Mouse (Mus musculus) stomach, postnatal 0 days (tissue): Measurements from ENCODE around the gene Cyp27a1. TPM values are rescaled to one million over a fixed set of nuclear protein-coding genes. Genes with fewer than 3 reads are reported as not detected.
A peak's percentile ranks its signal among the peaks of the same experiment; 100 is the strongest.

ENCODE experiments used
- ATAC-seq: fragments of 200-750 bp; cut with Nextera tagmentation; 2 replicates; pipeline ENCODE4 v1.8.0; 2017; ENCODE audit not compliant: low FRiP score, low TSS enrichment
- DNase-seq: peaks from one replicate; pipeline ENCODE4 v3.0.0-alpha.2; 2016; ENCODE audit warnings: low spot score
- H3K27ac ChIP-seq: fragments of 300-500 bp; sonication (generic); replicated peaks from 2 replicates; pipeline ENCODE4 v1.5.1; 2014; ENCODE audit warnings: mild to moderate bottlenecking, control low read depth
- H3K27me3 ChIP-seq: fragments of 300-500 bp; sonication (generic); 2 replicates; pipeline ENCODE4 v1.6.1; 2014; ENCODE audit warnings: low read length; ENCODE audit not compliant: control insufficient read depth, insufficient read depth
- H3K36me3 ChIP-seq: fragments of 300-500 bp; sonication (generic); 2 replicates; pipeline ENCODE4 v1.6.1; 2014; ENCODE audit warnings: low read length, mixed read lengths; ENCODE audit not compliant: control insufficient read depth, insufficient read depth
- H3K4me1 ChIP-seq: fragments of 300-500 bp; sonication (generic); replicated peaks from 2 replicates; pipeline ENCODE4 v1.6.1; 2014; ENCODE audit warnings: antibody characterized with exemption; ENCODE audit not compliant: control insufficient read depth, insufficient read depth
- H3K4me2 ChIP-seq: fragments of 300-500 bp; sonication (generic); replicated peaks from 2 replicates; pipeline ENCODE4 v1.6.1; 2014; ENCODE audit warnings: low read depth, mild to moderate bottlenecking, control low read depth, moderate library complexity
- H3K4me3 ChIP-seq: fragments of 300-500 bp; sonication (generic); 2 replicates; pipeline ENCODE4 v1.5.1; 2014; ENCODE audit warnings: low read depth, low read length, control low read depth
- H3K9ac ChIP-seq: fragments of 300-500 bp; sonication (generic); 2 replicates; pipeline ENCODE4 v1.6.1; 2014; ENCODE audit warnings: mild to moderate bottlenecking, low read length, control low read depth, mixed read lengths
- H3K9me3 ChIP-seq: fragments of 300-500 bp; sonication (generic); 2 replicates; pipeline ENCODE4 v1.6.1; 2016; ENCODE audit warnings: low read length; ENCODE audit not compliant: control insufficient read depth
- CTCF ChIP-seq: IDR thresholded peaks from 2 replicates; pipeline ENCODE4 v1.5.1; 2016; ENCODE audit warnings: antibody characterized with exemption, low read depth, mild to moderate bottlenecking, moderate library complexity
- EP300 ChIP-seq: optimal IDR thresholded peaks from 2 replicates; pipeline ENCODE3; 2016; ENCODE audit warnings: antibody characterized with exemption
- WGBS: fragments of 180-500 bp; shearing (Covaris S2); extraction: QIAGEN DNeasy Blood & Tissue Kit; methylation state at CpG from one replicate; pipeline ENCODE4 v1.1.7; 2014; 5-methylcytosine and 5-hydroxymethylcytosine counted together
- polyA plus RNA-seq: library from polyadenylated mRNA; unstranded; fragments of >200 nt; fragmentation: Nextera tagmentation; extraction: Ambion mirVana; gene quantifications from 2 replicates; pipeline ENCODE4 v1.2.1, GENCODE M21; 2015

Gene Cyp27a1
- polyA plus RNA-seq, 1 experiment from 2014 or later: 8.8 TPM

DNA sequence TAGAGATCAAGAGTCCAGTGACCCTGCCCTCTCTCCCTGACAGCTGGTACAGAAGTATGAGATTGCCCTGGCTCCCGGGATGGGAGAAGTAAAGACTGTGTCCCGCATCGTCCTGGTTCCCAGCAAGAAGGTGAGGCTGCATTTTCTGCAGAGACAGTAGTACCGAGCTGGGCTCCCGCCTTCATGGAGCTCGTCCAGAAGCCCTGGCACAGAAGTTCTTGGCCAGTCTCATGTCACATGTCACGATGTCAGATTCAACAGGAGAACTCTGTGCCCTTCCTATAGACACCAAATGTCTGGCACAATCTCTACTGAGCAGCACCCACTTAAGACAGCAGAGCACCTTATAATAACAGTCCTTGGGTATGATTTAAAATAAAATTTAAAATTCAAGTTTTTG lies 24.1 kb downstream of the Cyp27a1 start:
- no peak for ATAC-seq
- no peaks in the 10 kb centered on the region for H3K4me1 ChIP-seq
- H3K36me3 ChIP-seq: no peaks in the 10 kb centered on the region
- H3K9ac ChIP-seq: no peak overlapping the region
- no peak overlapping the region for H3K4me3 ChIP-seq
- no peak for DNase-seq
- no peaks in the 10 kb centered on the region for H3K9me3 ChIP-seq
- no peak overlapping the region for H3K27ac ChIP-seq
- no peak overlapping the region for H3K4me2 ChIP-seq
- no peaks in the 10 kb centered on the region for H3K27me3 ChIP-seq
- TF ChIP-seq CTCF: no peak
- no peak for TF ChIP-seq EP300
- WGBS: 80% methylated on average over 7 of the region's 7 CpGs

- ATAC-seq: no peak
These were observed 27.5 kb downstream of the Cyp27a1 start for GRCm38 (mm10) chr1:74740846-74741245.

GRCm38 (mm10) chr1:74747335-74747734 lies 34.0 kb downstream of the Cyp27a1 start:
- H3K4me1 ChIP-seq: 0 out of 2 replicates have a peak, but pooled peaks cover 4% of the 10 kb centered on the region
- ATAC-seq: no peak; the same call in 1 of the 2 replicates
- H3K9ac ChIP-seq: no peak overlapping the region
- no peak for DNase-seq
- 53% methylated on average over 5 of the region's 5 CpGs for WGBS
- H3K9me3 ChIP-seq: no peaks in the 10 kb centered on the region
- H3K27ac ChIP-seq: no peak overlapping the region
- H3K4me3 ChIP-seq: no peak overlapping the region
- no peak overlapping the region for H3K4me2 ChIP-seq
- H3K27me3 ChIP-seq: no peaks in the 10 kb centered on the region
- no peaks in the 10 kb centered on the region for H3K36me3 ChIP-seq
- TF ChIP-seq EP300 (no peak), CTCF (no peak)

More at GRCm38 (mm10) chr1:74740846-74741245, 27.5 kb downstream of the Cyp27a1 start:
- Histone ChIP-seq H3K9ac (no peak overlapping the region), H3K9me3 (no peaks in the 10 kb centered on the region), H3K27me3 (no peaks in the 10 kb centered on the region), H3K4me2 (no peak overlapping the region), H3K27ac (no peak overlapping the region), H3K4me3 (no peak overlapping the region), H3K36me3 (no peaks in the 10 kb centered on the region), H3K4me1 (no peaks in the 10 kb centered on the region)
- WGBS: 76% methylated on average over 7 of the region's 7 CpGs
- no peak for DNase-seq
- TF ChIP-seq CTCF (no peak), EP300 (no peak)

DNA sequence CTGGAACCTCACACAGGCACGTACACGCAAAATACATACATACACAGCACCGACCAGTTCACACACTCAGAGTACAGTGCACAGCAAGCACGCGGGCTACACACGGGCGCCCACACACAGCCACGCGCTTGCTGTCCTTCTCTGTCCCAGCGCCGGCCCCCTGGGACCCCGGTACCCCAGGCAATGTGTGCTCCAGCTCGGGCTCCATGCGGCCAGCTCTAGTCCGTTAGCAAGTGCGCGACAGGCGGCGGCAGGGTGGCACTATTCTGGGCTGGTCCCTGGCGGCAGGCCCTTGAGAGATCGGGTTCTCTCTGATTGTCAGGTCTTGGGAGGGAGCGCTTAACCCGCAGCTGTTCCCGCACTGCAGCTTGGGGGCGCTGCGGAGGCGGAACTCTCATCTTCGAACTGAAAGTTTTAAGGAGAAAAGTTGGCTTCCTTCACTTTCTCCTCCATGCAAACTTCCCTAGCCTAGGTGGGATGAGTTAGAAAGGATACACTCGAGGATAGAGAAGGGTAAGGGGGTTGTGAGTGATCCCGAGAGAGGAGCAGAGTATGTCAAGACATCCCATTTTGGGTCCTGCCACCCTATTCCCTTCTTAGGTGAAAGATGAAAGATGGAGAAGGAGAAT lies 35.4 kb downstream of the Cyp27a1 start, which contains the start of gene Prkag3:
Prkag3 (minus strand) TSS at position 579 of the 629 bp plus-strand sequence.
- H3K4me2 ChIP-seq: peak within 1 kb of the TSS; percentile 48
- H3K9ac ChIP-seq: peak within 1 kb of the TSS; percentile 47; the same call in 1 of the 2 replicates
- no peaks in the 10 kb centered on the region for H3K27me3 ChIP-seq
- peak within 1 kb of the TSS; percentile 19 for H3K4me3 ChIP-seq
- H3K36me3 ChIP-seq: no peaks in the 10 kb centered on the region
- no peak within 1 kb of the TSS for H3K27ac ChIP-seq
- H3K9me3 ChIP-seq: no peaks in the 10 kb centered on the region
- DNase-seq (peak; percentile 74), ATAC-seq (peak; percentile 65)
- 0 out of 2 replicates have a peak, but pooled peaks cover 4% of the 10 kb centered on the region for H3K4me1 ChIP-seq
- no peak for TF ChIP-seq EP300
- TF ChIP-seq CTCF: peak; percentile 74
- 10% methylated on average over 30 of the region's 30 CpGs for WGBS

DNA sequence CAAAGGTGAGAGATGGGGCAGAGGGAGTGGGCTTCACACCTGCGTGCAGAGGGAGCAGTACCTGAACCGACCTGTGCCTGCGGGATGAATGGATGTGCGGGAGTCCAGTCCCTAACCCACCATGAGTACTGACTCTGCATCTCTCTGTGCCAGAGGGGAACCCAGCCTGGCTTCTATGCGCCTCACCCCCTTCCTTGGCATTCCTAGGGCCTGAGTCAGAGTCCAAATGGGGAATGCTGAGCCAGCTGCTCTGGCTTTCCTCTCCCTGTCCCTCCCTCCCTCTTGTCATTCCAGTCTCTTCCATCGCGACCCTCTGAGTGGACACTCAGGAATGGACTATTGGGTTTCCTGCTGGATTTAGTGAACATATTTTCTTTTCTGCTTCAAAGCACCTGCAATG lies 35.9 kb downstream of the Cyp27a1 start:
- WGBS: 35% methylated on average over 7 of the region's 7 CpGs
- Histone ChIP-seq H3K27ac (no peak overlapping the region), H3K9me3 (no peaks in the 10 kb centered on the region), H3K9ac (no peak overlapping the region), H3K4me2 (peak overlapping the region; percentile 48; the same call in 1 of the 2 replicates), H3K4me3 (no peak overlapping the region), H3K27me3 (no peaks in the 10 kb centered on the region), H3K4me1 (0 out of 2 replicates have a peak, but pooled peaks cover 4% of the 10 kb centered on the region), H3K36me3 (no peaks in the 10 kb centered on the region)
- ATAC-seq (peak; percentile 79), DNase-seq (peak; percentile 57)
- no peak for TF ChIP-seq EP300
- no peak for TF ChIP-seq CTCF

GRCm38 (mm10) chr1:74750683-74751082 lies 37.3 kb downstream of the Cyp27a1 start:
- Histone ChIP-seq H3K9me3 (no peaks in the 10 kb centered on the region), H3K27ac (no peak overlapping the region), H3K36me3 (no peaks in the 10 kb centered on the region), H3K9ac (no peak overlapping the region), H3K4me3 (no peak overlapping the region), H3K4me2 (no peak overlapping the region), H3K27me3 (no peaks in the 10 kb centered on the region), H3K4me1 (0 out of 2 replicates have a peak, but pooled peaks cover 4% of the 10 kb centered on the region)
- no peak for ATAC-seq
- WGBS: 63% methylated on average over 4 of the region's 4 CpGs
- TF ChIP-seq EP300 (no peak), CTCF (no peak)
- DNase-seq: no peak
